Mouse (Mus musculus) C2C12 (cell line): ENCODE results near the gene Wfdc3. TPM values are rescaled to one million over a fixed set of nuclear protein-coding genes. Genes with fewer than 3 reads are reported as not detected.

Source experiments
- H3K27me3 ChIP-seq: one replicate; pipeline ENCODE4 v1.6.1; 2011; ENCODE audit not compliant: control insufficient read depth, insufficient read depth, insufficient read length
- H3K36me3 ChIP-seq: one replicate; pipeline ENCODE4 v1.6.1; 2011; ENCODE audit not compliant: control insufficient read depth, insufficient read depth
- H3K4me3 ChIP-seq: one replicate; pipeline ENCODE4 v1.5.1; 2011; ENCODE audit warnings: mild to moderate bottlenecking, control low read depth; ENCODE audit not compliant: poor library complexity, insufficient read depth, severe bottlenecking
- H3K79me2 ChIP-seq: one replicate; pipeline ENCODE4 v1.6.1; 2011; ENCODE audit not compliant: control insufficient read depth, insufficient read depth
- H3K79me3 ChIP-seq: one replicate; pipeline ENCODE4 v1.6.1; 2011; ENCODE audit warnings: low read depth, control low read depth
- H3ac ChIP-seq: one replicate; pipeline ENCODE3; 2011; ENCODE audit warnings: low read depth; ENCODE audit not compliant: control insufficient read depth, insufficient read length
- CEBPB ChIP-seq: IDR thresholded peaks from one replicate; pipeline ENCODE4 v1.6.1; 2011; ENCODE audit warnings: low read depth, mild to moderate bottlenecking, control low read depth, moderate library complexity
- CTCF ChIP-seq: IDR thresholded peaks from one replicate; pipeline ENCODE4 v1.5.1; 2011; ENCODE audit not compliant: control insufficient read depth, insufficient read depth, insufficient read length
- FOSL1 ChIP-seq: IDR thresholded peaks from one replicate; pipeline ENCODE4 v1.8.0; 2011; ENCODE audit warnings: mild to moderate bottlenecking, low read length; ENCODE audit not compliant: poor library complexity, insufficient read depth, severe bottlenecking
- MAX ChIP-seq: IDR thresholded peaks from one replicate; pipeline ENCODE4 v1.6.1; 2011; ENCODE audit warnings: mild to moderate bottlenecking, control low read depth
- MYOD1 ChIP-seq: IDR thresholded peaks from one replicate; pipeline ENCODE4 v1.6.1; 2011; ENCODE audit warnings: low read depth; ENCODE audit not compliant: control insufficient read depth, insufficient read length
- MYOG ChIP-seq: IDR thresholded peaks from one replicate; pipeline ENCODE4 v1.6.1; 2011; ENCODE audit not compliant: control insufficient read depth, insufficient read length; ENCODE audit errors: extremely low read depth
- USF1 ChIP-seq: IDR thresholded peaks from one replicate; pipeline ENCODE4 v1.6.1; 2011; ENCODE audit warnings: low read depth, mild to moderate bottlenecking, control low read depth, moderate library complexity
- polyA plus RNA-seq: library from polyadenylated mRNA; unstranded; fragments of >200 nt; fragmentation: generic; extraction: Trizol; gene quantifications from one replicate; pipeline ENCODE4 v1.2.1, GENCODE M21; 2012; ENCODE audit warnings: missing spikeins

Gene Wfdc3
- polyA plus RNA-seq, 1 experiment, result 0.13 TPM

DNA sequence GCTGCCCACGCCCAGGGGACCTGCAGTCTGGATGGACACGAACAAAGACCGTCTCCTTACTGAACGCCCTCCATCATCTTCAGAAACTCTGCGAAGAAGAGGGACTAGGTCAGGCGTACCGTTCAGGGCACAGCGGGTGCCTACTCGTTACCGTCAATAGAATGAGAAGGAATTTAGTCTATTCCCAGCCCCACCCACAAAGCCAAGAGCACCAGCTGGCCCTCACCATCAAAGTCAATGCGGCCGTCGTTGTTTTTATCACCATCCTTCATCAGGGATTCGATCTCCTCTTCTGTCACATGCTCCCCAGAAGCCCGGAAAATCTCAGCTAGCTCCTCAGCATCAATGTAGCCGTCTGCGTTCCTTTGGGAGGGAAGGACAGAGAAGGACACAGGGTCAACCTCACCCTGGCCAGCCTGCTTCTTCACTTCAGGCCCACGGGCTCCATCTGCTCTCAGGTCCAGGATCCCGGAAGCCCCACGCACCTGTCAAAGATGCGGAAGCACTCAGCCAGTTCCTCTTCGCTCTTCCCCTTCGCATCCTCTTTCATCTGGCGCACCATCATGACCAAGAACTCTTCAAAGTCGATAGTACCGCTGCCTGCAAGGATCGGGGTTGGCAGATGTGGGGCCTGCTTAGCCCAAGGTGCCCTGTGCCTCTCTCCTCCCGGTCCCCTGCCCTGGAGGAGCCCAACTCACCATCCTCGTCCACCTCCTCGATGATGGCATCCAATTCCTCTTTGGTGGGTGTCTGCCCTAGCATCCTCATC lies 31.7 kb upstream of the Wfdc3 start:
- H3K79me2 ChIP-seq, result peaks cover 4% of the 10 kb centered on the region
- H3K36me3 ChIP-seq, result peaks cover 10% of the 10 kb centered on the region
- no peak overlapping the region for H3K4me3 ChIP-seq
- TF ChIP-seq CEBPB (no peak), MYOD1 (no peak), MYOG (no peak), USF1 (no peak), MAX (no peak), CTCF (no peak), FOSL1 (no peak)
- no peak overlapping the region for H3ac ChIP-seq
- H3K27me3 ChIP-seq, result no peaks in the 10 kb centered on the region
- no peaks in the 10 kb centered on the region for H3K79me3 ChIP-seq

DNA sequence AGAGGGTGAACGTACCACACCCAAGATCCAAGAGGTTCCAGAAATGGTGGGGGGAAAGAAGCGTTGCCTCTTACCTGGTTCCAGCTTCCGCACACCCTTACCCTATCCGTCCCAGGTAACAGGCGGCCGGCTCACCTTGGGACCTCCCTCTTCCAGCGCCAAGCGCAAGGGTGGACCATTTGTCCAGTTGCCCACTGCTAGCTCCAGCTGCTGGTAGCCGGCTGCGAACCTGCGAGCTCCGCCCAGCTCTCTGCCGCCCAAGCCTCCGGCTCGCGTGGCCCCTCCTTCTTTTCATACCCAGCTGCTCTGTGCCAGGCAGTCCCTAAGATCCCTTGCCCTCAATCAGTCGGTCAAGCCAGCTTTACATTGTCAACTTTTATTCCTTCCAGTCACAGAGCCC lies 31.1 kb upstream of the Wfdc3 start:
- Histone ChIP-seq H3K27me3 (no peaks in the 10 kb centered on the region), H3K36me3 (peaks cover 16% of the 10 kb centered on the region), H3ac (no peak overlapping the region), H3K4me3 (no peak overlapping the region), H3K79me2 (peaks cover 10% of the 10 kb centered on the region), H3K79me3 (peaks cover under 1% of the 10 kb centered on the region)
- TF ChIP-seq MYOG, result no peak
- TF ChIP-seq MYOD1, result no peak
- no peak for TF ChIP-seq CTCF
- TF ChIP-seq USF1, result no peak
- TF ChIP-seq FOSL1, result no peak
- no peak for TF ChIP-seq CEBPB

DNA sequence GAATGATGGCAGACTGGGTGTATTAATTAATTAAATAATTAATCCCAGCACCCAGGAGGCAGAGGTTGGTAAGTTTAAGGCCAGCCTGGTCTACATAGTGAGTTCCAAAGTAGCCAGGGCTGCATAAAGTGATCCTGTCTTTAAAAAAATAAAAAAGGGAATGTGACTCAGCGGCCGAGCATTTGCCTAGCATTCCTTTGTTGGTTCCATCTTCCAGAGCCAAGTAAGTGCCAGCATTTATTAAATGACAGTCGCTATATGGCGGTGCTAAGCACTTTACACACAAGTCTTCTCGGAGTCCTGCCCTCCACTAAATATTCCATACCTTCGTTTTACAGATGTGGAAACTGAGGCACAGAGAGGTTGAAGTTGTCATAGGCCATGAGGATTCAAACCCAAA lies 30.4 kb upstream of the Wfdc3 start:
- H3K4me3 ChIP-seq, result no peak overlapping the region
- H3K79me2 ChIP-seq, result peaks cover 17% of the 10 kb centered on the region
- H3ac ChIP-seq, result no peak overlapping the region
- TF ChIP-seq MAX (no peak), CEBPB (no peak), FOSL1 (no peak), USF1 (no peak), CTCF (no peak), MYOD1 (no peak)
- peaks cover 23% of the 10 kb centered on the region for H3K36me3 ChIP-seq
- no peaks in the 10 kb centered on the region for H3K27me3 ChIP-seq
- H3K79me3 ChIP-seq, result peaks cover 7% of the 10 kb centered on the region

DNA sequence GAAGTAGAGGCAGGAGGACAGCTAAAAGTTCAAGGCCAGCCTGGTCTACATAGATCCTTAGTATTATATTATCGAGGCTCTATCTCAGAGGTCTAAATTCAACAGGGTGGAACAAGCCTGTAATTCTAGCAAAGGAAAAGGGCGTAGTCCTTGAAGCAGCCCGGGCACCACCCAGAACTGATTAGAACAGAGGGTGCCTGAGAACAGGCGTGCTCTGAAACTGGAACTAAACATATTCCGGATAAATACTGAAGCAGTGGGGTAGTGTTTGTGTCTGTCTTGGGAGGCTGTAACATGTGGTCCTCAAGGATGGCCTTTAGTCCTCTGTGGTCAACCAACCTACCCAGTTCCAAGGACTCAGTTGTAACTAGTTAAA lies 28.2 kb upstream of the Wfdc3 start:
- TF ChIP-seq MAX (no peak), CEBPB (no peak), USF1 (no peak), FOSL1 (no peak), CTCF (no peak), MYOG (no peak), MYOD1 (no peak)

DNA sequence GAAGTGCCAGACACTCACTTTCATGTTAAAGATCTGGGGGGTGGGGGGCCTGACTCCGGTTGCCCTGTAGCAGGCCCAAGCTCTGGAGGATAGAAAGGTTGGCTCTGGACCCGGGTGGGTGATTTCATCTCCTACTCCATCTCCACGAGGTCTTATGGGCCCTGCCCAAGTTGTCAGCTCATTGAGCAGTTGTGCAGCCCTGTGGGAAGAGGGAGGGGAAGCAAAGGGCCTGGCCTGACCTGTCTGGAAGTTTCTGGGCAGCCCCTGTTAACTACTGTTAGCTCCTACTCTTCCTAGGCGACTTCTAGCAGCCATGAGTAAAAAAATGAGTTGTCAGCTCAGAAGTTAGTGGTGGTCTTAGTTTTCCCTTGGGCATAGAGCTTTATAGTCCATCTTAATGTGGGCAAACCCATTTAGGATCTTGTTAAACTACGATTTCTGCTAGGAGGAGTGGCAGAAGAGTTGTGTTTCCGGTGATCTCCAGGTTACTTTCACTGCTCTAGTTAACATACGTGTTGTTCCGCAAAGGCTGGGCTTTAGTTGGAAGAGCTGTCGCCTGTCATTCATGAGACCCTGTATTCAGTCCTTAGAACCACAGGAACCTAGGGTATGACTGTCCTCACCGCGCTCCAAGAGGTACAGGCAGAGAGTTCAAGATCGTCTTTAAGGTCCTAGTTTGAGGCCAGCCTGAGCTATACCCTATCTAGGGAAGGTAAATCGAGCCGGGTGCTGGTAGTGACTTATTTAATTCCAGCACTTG lies 27.7 kb upstream of the Wfdc3 start:
- Histone ChIP-seq H3K36me3 (peaks cover 34% of the 10 kb centered on the region), H3K79me3 (peaks cover 20% of the 10 kb centered on the region), H3K79me2 (peaks cover 31% of the 10 kb centered on the region), H3K27me3 (no peaks in the 10 kb centered on the region), H3K4me3 (no peak overlapping the region), H3ac (no peak overlapping the region)
- TF ChIP-seq FOSL1, result no peak
- TF ChIP-seq MYOG, result no peak
- TF ChIP-seq MYOD1, result no peak
- TF ChIP-seq CTCF, result no peak
- TF ChIP-seq MAX, result no peak
- no peak for TF ChIP-seq USF1
- TF ChIP-seq CEBPB, result no peak

More for the DNA sequence above, 28.2 kb upstream of the Wfdc3 start:
- Histone ChIP-seq H3K4me3 (no peak overlapping the region), H3K79me3 (peaks cover 20% of the 10 kb centered on the region), H3K27me3 (no peaks in the 10 kb centered on the region), H3ac (no peak overlapping the region), H3K79me2 (peaks cover 31% of the 10 kb centered on the region), H3K36me3 (peaks cover 32% of the 10 kb centered on the region)
